Mouse (Mus musculus) kidney, postnatal 10 days (tissue): ENCODE data around the gene Tnnt1.

ENCODE experiments used
- DNase-seq: peaks from one replicate; pipeline ENCODE4 v3.0.0; 2021; ENCODE audit warnings: mixed read lengths

The Tnnt1 gene

GRCm38 (mm10) chr7:4521231-4522003 lies 5.2 kb upstream of the Tnnt1 start:
- DNase-seq = no peak

DNA sequence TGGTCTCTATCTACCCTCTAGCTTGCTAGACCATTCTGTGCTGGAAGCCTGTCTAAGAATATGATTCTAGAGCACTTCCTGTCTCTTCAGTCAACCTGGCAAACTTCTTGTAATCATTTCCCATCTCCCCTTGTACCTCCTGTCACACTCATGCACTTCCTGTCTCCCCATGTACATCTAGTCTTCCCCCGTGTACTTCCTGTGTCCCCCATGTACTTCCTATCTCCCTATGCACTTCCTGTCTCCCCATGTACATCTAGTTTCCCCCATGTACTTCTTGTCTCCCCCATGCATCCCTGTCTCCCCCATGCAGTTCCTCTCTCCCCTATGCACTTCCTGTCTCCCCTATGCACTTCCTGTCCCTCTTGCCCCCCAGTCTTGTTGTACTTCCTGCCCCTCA lies 2.3 kb upstream of the Tnnt1 start:
- no peak for DNase-seq

GRCm38 (mm10) chr7:4515853-4516252 lies 329 bp downstream of the Tnnt1 start:
- no peak for DNase-seq

- DNase-seq = peak; percentile 68
Measured at GRCm38 (mm10) chr7:4513829-4514712, 2.1 kb downstream of the Tnnt1 start.

DNA sequence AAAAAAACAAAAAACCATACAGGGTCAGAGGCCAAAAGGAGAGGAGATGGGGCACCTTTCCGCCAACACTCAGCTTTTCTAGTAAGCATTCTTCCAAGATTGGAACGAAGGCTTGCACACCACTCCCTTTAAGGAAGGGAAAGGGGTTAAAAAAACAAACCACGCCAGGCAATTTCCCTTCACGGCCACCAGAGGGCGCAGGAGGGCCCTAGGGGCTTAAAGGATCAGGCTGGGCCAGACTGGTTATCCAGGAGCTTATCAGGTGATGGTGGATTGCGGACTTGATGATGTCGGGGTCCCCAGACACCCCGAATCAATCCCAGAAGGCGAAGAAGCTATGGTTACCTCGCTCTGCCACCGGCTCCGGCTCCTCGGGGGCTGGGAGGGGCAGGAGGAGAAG lies 2.9 kb downstream of the Tnnt1 start:
- peak; percentile 56 for DNase-seq

- no peak for DNase-seq
Measured at GRCm38 (mm10) chr7:4511489-4512224, 4.5 kb downstream of the Tnnt1 start.

DNA sequence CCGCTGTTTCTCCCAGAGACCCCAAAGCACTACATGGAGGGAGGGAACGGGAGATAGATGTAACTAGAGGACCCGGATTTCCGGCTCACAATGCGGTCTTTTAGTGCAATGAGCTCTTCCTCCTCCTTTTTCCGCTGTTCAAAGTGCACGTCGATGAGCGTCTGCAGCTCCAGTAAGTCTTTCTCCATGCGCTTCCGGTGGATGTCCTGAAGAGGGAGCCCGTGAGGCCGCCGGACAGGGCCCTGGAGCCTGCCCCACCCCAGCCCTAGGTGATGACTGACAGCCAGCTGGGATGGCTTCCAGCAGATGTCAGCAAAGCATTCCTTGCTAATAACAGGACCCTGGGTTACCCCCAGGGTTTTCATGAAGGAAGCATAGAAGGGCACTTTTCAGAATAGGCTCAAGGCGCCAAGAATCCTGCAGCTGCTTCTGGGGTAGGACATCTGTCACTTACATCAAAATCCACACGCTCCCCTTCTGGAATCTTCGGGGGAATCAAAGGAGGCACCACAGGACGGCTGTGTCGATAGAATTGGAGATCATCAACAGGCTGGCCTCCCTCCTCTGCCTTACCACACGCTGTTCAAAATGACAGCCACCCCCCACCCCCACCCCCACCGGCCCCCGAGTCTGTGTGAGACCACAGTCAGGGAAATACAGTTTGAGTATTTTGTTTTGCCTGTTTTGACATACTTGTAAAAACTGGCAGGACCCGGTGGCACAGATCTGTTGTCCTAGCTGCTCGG lies 6.1 kb downstream of the Tnnt1 start:
- DNase-seq = peak; percentile 86

DNA sequence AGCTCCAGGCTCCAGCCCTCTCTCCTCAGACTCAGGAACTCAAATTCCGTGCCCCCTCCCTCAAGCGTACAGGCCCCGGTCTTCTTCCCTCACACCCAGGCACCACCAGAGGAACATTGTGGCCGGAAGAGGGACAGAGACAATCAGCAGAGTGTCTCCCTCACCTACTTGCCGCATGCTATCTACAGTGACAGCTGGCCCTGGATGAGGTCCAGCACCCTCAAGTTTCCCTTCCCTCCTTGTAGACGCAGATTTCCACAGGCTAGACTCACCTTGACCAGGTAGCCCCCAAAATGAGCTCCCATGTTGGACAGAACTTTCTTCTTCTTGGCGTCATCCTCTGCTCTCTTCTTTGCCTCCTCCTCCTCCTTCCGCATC lies 7.5 kb downstream of the Tnnt1 start:
- DNase-seq = no peak

DNA sequence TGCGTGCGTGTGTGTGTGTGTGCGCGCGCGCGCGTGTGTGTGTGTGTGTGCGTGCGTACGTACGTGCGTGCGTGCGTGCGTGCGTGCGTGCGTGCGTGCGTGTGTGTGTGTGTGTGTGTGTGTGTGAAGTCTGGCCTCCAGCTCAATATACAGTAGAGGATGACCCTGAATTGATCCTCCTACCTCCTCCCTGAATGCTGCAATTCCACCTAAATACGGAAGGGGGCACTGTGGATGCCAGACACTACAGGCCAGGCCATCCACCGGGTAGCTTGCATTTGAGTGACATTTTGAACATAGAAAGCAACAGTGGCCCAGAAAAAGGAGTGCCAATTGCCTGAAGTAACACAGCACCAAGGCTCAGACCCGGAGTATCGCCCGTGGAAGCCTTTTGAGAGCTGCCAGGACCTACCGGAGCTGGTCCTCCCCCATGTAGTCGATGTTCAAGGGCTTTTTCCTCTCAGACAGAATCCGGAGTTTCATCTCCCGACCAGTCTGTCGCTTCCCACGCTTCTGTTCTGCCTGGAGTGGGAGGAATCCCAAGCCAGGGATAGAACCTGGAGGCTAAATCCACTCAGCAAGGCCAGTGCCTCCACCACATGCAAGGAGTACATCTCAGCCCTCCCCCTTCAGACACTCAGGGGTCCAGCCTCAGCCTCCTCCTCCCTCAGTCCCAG lies 8.0 kb downstream of the Tnnt1 start:
- no peak for DNase-seq

DNA sequence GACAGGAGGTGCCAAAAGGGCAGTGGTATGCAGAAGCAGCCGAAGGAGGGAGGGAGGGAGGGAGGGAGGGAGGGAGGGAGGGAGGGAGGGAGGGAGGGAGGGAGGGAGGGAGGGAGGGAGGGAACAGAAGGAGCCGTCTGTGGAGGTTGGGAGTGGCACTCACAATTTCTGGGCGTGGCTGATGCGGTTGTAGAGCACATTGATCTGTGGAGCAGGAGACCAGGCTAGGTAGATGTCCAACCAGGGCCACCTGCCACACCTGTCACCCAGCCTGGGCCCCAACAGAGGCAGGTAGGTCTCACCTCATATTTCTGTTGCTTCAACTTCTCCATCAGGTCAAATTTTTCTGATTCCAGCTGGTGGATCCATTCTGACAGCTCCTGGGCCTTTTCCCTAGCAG lies 9.0 kb downstream of the Tnnt1 start:
- no peak for DNase-seq

GRCm38 (mm10) chr7:4504646-4505435 lies 11.3 kb downstream of the Tnnt1 start:
- DNase-seq = no peak

- DNase-seq = no peak
Measured at GRCm38 (mm10) chr7:4503858-4504257, 12.3 kb downstream of the Tnnt1 start.

GRCm38 (mm10) chr7:4503100-4503499 lies 13.1 kb downstream of the Tnnt1 start:
- DNase-seq = no peak

- DNase-seq = no peak
Measured at GRCm38 (mm10) chr7:4502421-4503090, 13.6 kb downstream of the Tnnt1 start.

GRCm38 (mm10) chr7:4501558-4502397 lies 14.4 kb downstream of the Tnnt1 start, which contains the start of gene Ppp1r12c:
Ppp1r12c (minus strand) TSS chr7:4501680.
- peak; percentile 98 for DNase-seq

DNA sequence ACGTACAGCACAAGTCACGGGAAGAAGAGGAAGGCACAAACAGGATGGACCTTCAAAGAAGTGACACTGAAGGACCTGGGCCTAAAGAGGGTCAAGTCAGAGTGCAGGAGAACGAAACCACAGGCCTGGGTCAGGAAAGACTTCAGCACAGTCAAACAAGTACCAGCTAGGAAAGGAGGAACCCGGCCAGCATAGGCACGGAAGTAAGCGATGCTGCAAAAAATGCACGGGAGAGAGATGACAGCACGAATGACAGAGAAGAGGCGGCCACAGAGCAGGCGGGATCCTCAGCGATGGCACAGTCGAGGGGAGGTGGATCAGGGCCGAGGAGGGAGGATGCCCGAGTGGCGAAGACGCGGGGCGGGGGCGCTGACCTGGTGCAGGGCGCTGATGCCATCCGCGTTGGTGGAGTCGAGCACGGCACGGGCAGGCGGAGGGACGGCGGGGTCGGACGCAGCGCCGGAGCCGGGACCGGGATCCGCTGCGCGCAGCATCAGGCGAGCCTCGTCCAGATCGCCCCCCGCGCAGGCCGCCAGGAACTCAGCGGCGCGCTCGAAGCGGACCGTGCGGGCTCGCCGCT lies 15.2 kb downstream of the Tnnt1 start:
- DNase-seq = peak; percentile 66

DNA sequence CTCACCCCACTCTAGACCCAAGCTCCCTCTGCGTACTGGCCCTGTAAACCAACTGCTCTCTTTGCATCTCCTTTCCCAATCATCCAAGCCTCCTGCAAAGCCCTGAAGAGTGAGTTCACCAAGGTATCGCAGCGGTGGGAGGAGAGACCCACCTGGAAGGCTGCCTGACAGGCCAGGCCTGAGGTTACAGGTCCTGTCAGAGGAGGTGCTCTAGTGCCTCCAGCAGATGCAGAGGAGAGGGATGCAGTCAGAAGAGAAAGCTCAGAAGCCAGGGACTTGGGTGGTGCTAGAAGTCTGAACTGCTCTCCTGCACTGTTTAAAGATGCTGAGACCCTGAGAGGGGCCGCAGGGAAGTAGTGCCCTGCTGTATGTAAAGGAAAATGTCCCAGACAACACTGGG lies 17.1 kb downstream of the Tnnt1 start:
- no peak for DNase-seq

DNA sequence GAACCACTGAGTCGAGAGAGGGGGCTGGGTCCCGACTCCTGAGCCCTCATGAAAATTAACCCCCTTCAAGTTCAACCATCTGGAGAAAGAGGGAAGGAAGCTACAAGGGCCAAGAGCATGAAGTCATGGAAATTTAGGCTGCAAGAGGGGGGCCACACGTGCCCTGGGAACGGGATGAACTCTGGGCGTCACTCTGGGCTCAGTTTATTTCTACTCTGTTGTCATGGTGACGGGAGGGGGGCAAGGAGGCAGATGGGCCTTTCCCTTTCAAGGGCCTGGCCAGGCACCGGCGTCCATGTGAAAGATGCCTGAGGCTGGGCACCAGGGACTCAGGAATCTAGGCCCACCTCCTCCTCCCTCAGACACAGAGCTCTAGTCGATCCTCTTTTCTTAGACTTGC lies 17.9 kb downstream of the Tnnt1 start:
- peak; percentile 76 for DNase-seq

DNA sequence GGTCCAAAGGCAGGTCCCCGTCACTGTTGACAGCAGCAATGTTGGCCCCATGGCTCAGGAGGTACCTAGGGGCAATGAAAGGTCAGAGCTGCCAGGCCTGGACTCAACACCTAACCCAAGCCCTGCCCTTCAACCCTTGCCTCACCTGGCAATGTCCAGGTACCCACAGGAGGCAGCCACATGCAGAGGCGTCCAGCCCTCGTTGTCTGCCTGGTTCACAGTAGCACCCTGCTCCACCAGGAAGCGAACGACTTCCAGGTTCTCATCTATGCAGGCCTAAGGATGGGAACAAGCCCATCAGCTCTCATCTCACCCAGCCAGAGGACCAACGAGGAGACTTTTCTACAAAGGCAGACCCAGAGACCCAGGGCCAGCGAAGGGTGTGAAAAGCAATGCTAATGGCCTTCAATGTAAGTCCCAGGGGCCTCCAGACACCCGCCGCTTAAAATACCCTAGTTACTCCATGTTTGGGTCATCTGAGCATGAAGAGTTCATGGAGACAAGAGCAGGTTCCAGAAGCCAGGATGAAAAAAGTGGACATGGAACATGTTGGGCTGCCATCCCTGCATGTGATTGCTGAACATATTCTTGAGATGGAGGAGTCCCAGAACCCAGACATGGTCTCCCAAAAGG lies 18.8 kb downstream of the Tnnt1 start:
- DNase-seq = no peak
